Mouse (Mus musculus): ENCODE results near the gene Anln. TPM values are rescaled to one million over a fixed set of nuclear protein-coding genes. Genes with fewer than 3 reads are reported as not detected.
A peak's percentile ranks its signal among the peaks of the same experiment; 100 is the strongest.
"Not testable (repeated sequence)": the region's sequence is repeated elsewhere in the genome, so short reads cannot be mapped to it uniquely, and the experiment has no call there.

Anln gene
- polyA plus RNA-seq, 1 experiment from 2014 or later: 12.1 TPM

DNA sequence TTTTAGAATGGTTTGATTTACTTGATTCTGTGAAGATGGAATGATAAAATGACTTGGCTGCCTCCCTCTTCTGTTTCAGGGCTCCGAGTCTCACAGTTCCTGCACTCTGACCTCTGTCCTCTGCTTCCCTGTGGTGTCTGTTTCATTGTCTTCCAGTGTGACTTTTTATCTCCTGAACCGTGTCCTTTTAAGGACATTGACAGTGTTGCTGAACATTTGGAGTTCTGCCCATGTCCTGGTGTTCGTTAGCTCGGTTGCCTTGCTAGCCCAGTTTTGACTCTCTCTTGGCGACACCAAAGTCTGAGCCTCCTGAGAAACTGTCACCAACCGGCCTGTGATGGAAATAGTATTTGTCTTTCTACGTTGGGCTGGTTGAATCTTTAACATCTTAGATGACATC is 31.5 kb upstream of the Anln start:
- no peak overlapping the region for H3K4me2 ChIP-seq (replicated peaks)
- H3K9ac ChIP-seq (replicated peaks): no peak overlapping the region
- H3K36me3 ChIP-seq: no peaks in the 10 kb centered on the region
- no peaks in the 10 kb centered on the region for H3K4me1 ChIP-seq (replicated peaks)
- no peak overlapping the region for H3K27ac ChIP-seq
- 34% methylated on average over 7 of the region's 7 CpGs for WGBS
- no peaks in the 10 kb centered on the region for H3K9me3 ChIP-seq
- H3K4me3 ChIP-seq (replicated peaks): no peak overlapping the region
- ATAC-seq: no peak
- H3K27me3 ChIP-seq: no peaks in the 10 kb centered on the region

DNA sequence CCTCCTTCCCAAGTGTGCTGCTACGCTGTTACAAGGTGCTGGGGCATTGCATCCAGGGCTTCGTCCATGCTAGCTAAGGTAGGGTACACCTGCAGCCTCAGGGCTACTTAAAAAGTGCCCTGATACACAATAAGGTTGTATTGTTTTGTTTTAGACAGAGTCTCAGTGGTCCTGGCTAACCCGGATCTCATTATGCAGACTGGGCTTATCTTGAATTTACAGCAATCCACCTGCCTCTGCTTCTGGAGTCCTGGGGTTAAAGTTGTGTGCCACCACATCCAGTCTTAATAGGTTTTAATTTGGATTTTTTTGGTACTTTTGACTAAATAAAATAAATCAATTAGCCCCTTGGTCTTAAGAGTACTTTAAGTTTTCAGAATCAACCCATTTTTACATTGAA is 30.9 kb upstream of the Anln start:
- 79% methylated on average over 3 of the region's 3 CpGs for WGBS
- no peak overlapping the region for H3K4me2 ChIP-seq (replicated peaks)
- no peak overlapping the region for H3K9ac ChIP-seq (replicated peaks)
- no peaks in the 10 kb centered on the region for H3K4me1 ChIP-seq (replicated peaks)
- no peaks in the 10 kb centered on the region for H3K9me3 ChIP-seq
- H3K27ac ChIP-seq: no peak overlapping the region
- ATAC-seq: no peak
- H3K36me3 ChIP-seq: no peaks in the 10 kb centered on the region
- H3K4me3 ChIP-seq (replicated peaks): no peak overlapping the region
- H3K27me3 ChIP-seq: no peaks in the 10 kb centered on the region

DNA sequence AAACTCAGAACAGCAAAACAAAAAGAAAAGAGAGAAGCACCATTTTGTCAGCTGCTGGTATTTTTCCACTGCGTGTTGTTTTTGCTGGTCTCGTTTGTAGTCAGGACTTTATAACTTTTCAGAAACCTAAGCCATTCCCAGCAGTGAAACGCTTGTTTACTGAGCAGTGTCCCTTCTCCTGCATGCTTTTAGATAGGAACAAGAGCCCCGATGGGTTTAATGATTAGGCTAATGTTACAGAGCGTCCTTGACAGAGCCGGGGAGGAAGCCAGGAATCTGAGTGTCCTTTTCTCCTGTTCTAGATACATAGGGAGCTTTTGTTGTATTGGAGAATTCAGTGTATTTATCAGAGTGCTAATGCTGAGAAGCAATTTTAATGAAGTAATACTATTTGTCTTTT is 28.6 kb upstream of the Anln start:
- WGBS: 60% methylated on average over 6 of the region's 6 CpGs
- H3K4me3 ChIP-seq (replicated peaks): no peak overlapping the region
- no peaks in the 10 kb centered on the region for H3K27me3 ChIP-seq
- no peak overlapping the region for H3K9ac ChIP-seq (replicated peaks)
- no peak overlapping the region for H3K4me2 ChIP-seq (replicated peaks)
- no peaks in the 10 kb centered on the region for H3K4me1 ChIP-seq (replicated peaks)
- no peak for ATAC-seq
- H3K27ac ChIP-seq: no peak overlapping the region
- H3K36me3 ChIP-seq: no peaks in the 10 kb centered on the region
- H3K9me3 ChIP-seq: no peaks in the 10 kb centered on the region

DNA sequence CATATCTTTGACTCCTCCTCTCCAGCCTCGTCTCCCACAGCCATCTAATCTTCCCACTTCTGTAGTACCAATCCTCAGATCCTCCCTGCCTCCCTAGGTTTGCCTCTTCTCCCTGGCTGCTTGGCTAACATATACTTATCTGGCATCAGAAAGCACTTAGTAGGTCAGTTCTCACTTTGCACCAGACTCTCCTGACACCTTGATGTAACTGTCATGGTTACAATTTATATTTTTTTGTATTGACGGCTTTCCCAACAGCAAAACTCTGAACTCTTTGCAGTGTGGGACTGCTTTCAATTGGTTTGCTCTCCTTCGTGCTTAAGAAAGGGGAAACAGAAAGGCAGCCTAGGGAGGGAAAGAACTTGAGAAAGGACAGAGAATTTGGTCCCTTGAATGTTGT is 27.2 kb upstream of the Anln start:
- no peak for ATAC-seq
- 77% methylated on average over 3 of the region's 3 CpGs for WGBS
- no peaks in the 10 kb centered on the region for H3K9me3 ChIP-seq
- no peak overlapping the region for H3K4me2 ChIP-seq (replicated peaks)
- H3K4me1 ChIP-seq (replicated peaks): no peaks in the 10 kb centered on the region
- no peaks in the 10 kb centered on the region for H3K27me3 ChIP-seq
- H3K27ac ChIP-seq: no peak overlapping the region
- H3K9ac ChIP-seq (replicated peaks): no peak overlapping the region
- no peak overlapping the region for H3K4me3 ChIP-seq (replicated peaks)
- no peaks in the 10 kb centered on the region for H3K36me3 ChIP-seq

DNA sequence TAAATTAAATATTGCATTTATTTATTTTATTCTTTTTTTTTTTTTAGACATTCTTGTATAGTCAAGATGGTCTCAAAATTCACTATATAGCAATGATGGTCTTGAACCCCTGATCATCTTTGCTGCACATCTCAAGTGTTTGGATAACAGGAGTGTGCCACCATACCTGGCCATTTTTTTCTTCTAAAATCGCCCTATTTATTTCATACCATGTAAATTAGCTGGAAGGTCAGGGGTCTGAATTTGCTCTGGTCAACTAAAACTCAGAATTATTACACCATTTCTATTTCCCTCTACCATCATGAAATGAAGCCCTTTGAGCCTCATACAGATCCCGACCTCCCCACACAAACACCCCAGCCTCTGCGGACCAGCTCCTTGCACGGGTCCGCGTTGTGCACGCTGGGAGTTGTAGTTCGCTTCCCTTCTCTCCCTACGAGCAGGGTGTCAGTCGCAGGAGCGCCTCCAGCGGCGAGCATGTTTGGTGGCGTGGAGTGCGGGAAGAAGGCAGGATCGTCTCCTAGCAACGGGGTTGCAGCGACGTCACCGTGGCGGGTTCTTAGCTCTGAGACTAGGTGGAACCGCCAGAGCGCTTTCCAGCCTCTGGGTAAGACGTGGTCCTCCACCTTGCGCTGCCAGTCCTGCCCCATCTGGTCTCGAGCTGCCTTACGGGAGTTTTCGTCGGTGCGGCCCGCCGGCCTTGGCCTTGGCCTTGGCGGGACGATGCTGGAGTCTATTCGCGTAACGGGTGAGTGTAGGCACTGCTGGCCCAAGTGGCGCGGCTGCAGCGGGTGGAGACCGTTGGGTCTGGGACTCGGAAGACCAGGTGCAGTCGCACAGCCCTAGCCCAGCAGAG is 22.2 kb upstream of the Anln start, which contains the start of gene 9530077C05Rik:
Gene 9530077C05Rik (plus strand): TSS at position 512 of the 856 bp plus-strand sequence.
- no peaks in the 10 kb centered on the region for H3K9me3 ChIP-seq
- ATAC-seq: peak; percentile 99
- peak within 1 kb of the TSS; percentile 76 for H3K9ac ChIP-seq (replicated peaks)
- H3K4me3 ChIP-seq (replicated peaks): peak within 1 kb of the TSS; percentile 61
- peak within 1 kb of the TSS; percentile 63 for H3K4me2 ChIP-seq (replicated peaks)
- H3K27ac ChIP-seq: peak within 1 kb of the TSS; percentile 75
- H3K4me1 ChIP-seq (replicated peaks): no peaks in the 10 kb centered on the region
- no peaks in the 10 kb centered on the region for H3K36me3 ChIP-seq
- WGBS: 1% methylated on average over 43 of the region's 43 CpGs
- H3K27me3 ChIP-seq: no peaks in the 10 kb centered on the region

DNA sequence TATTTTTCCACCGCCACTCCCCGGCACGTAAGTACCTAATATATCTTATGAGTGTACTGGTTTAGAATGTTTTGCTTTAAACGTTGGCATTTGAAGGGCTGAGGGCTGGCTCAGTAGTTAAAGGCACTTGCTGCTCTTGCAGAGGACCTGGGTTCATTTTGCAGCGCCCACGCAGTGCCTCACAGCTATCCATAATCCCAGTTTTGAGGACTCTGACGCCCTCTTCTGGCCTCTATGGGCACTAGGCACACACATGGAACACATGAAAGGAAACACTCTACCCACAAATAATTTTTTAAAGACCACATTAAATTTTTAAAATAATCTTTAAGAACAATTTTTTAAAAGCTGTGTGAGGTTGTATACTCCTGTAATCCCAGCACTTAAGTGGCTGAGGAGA is 20.5 kb upstream of the Anln start:
- no peaks in the 10 kb centered on the region for H3K36me3 ChIP-seq
- H3K9me3 ChIP-seq: no peaks in the 10 kb centered on the region
- no peak overlapping the region for H3K9ac ChIP-seq (replicated peaks)
- no peak overlapping the region for H3K27ac ChIP-seq
- H3K4me3 ChIP-seq (replicated peaks): no peak overlapping the region
- H3K27me3 ChIP-seq: no peaks in the 10 kb centered on the region
- WGBS: 81% methylated on average over 7 of the region's 7 CpGs
- no peak overlapping the region for H3K4me2 ChIP-seq (replicated peaks)
- H3K4me1 ChIP-seq (replicated peaks): no peaks in the 10 kb centered on the region
- ATAC-seq: no peak

DNA sequence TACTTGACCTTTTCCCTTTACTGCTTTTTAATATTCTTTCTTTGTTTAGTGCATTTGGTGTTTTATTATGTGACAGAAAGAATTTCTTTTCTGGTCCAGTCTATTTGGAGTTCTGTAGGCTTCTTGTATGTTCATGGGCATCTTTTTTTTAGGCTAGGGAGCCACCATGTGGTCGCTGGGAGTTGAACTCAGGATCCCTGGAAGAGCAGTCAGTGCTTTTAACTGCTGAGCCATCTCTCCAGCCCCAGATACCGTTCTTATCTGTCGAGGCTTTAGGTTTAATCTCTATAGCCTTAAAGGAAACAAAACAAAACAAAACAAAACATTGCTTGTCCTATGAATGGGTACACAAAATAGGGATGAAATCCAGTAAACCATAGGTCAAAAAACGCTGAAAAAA is 19.4 kb upstream of the Anln start:
- not testable (repeated sequence) for H3K4me3 ChIP-seq (replicated peaks); H3K9me3 ChIP-seq; H3K27ac ChIP-seq; H3K27me3 ChIP-seq; H3K36me3 ChIP-seq; ATAC-seq; H3K4me2 ChIP-seq (replicated peaks); H3K4me1 ChIP-seq (replicated peaks); H3K9ac ChIP-seq (replicated peaks)
- 26% methylated on average over 4 of the region's 4 CpGs for WGBS

DNA sequence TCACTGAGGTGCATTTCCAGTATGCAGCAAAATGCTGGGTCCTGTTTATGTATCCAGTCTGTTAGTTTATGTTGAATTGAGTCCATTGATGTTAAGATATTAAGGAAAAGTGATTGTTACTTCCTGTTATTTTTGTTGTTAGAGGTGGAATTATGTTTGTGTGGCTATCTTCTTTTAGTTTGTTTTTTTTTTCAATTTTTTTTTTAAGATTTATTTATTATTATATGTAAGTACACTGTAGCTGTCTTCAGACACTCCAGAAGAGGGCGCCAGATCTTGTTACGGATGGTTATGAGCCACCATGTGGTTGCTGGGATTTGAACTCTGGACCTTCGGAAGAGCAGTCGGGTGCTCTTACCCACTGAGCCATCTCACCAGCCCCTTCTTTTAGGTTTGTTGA is 18.6 kb upstream of the Anln start:
- not testable (repeated sequence) for H3K9me3 ChIP-seq; H3K4me2 ChIP-seq (replicated peaks); ATAC-seq; H3K27me3 ChIP-seq; H3K27ac ChIP-seq; H3K4me3 ChIP-seq (replicated peaks); H3K4me1 ChIP-seq (replicated peaks); H3K36me3 ChIP-seq; H3K9ac ChIP-seq (replicated peaks)
- WGBS: 84% methylated on average over 4 of the region's 4 CpGs

DNA sequence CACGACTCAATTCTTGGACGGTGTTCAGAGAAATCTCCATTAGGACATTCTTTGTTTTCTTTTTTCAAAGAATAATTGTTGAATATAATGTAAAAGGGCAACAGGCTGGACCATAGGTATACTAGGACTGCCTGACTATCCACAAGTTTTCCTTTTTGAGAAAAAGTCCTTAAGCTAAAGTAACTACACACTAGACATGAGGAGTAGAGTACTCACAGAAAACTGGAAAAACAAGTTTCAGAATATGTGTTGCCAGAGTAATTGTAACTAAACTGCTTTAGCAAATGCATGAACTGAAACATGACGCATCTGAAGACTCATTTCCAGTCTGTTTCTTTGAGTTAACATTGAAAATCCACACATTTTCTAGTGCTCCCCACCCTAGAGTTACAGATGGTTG is 16.4 kb upstream of the Anln start:
- H3K9ac ChIP-seq (replicated peaks): no peak overlapping the region

DNA sequence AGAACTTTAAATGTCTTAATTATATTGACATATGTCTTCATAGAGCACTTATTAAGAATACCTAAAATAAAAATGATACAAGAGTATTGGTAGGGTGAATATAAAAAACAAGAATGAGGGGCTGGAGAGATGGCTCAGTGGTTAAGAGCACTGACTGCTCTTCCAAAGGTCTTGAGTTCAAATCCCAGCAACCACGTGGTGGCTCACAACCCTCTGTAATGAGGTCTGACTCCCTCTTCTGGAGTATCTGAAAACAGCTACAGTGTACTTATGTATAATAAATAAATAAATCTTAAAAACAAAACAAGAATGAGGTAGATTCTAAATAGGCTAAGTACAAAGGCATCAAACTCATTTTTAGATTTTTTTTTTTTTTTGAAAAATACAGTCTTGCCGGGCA is 14.5 kb upstream of the Anln start:
- H3K27ac ChIP-seq; H3K4me3 ChIP-seq (replicated peaks); H3K36me3 ChIP-seq; H3K27me3 ChIP-seq; H3K4me2 ChIP-seq (replicated peaks); H3K9ac ChIP-seq (replicated peaks); ATAC-seq; H3K9me3 ChIP-seq; H3K4me1 ChIP-seq (replicated peaks): not testable (repeated sequence)
- WGBS: 62% methylated on average over 2 of the region's 2 CpGs

More for the DNA sequence above, 16.4 kb upstream of the Anln start:
- Histone ChIP-seq H3K4me1 (replicated peaks) (no peaks in the 10 kb centered on the region), H3K27ac (no peak overlapping the region), H3K4me3 (replicated peaks) (no peak overlapping the region), H3K9me3 (no peaks in the 10 kb centered on the region), H3K36me3 (no peaks in the 10 kb centered on the region), H3K4me2 (replicated peaks) (no peak overlapping the region), H3K27me3 (no peaks in the 10 kb centered on the region)
- ATAC-seq: no peak
- 81% methylated on average over 3 of the region's 3 CpGs for WGBS

DNA sequence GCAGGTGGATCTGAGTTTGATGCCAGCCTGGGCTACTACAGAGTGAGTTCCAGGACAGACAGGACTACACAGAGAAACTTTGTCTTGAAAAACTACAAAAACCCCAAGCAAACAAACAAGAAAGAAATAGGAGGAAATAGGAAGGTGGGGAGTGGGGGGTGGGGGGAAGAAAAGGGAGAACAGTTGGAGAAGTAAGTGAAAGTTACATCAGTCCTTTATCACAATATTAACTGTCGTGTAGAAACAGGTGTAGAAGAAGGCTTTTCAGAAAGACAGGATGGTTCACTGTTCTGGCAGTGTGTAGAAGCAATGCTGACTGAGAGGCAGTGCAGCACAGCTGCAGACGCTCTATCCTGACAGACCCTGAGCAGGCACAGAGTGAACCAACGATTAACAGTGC is 14.0 kb upstream of the Anln start:
- Histone ChIP-seq H3K4me2 (replicated peaks) (no peak overlapping the region), H3K27ac (no peak overlapping the region), H3K27me3 (no peaks in the 10 kb centered on the region), H3K4me3 (replicated peaks) (no peak overlapping the region), H3K4me1 (replicated peaks) (no peaks in the 10 kb centered on the region), H3K36me3 (no peaks in the 10 kb centered on the region), H3K9ac (replicated peaks) (no peak overlapping the region), H3K9me3 (no peaks in the 10 kb centered on the region)
- ATAC-seq: no peak
- 87% methylated on average over 3 of the region's 3 CpGs for WGBS

DNA sequence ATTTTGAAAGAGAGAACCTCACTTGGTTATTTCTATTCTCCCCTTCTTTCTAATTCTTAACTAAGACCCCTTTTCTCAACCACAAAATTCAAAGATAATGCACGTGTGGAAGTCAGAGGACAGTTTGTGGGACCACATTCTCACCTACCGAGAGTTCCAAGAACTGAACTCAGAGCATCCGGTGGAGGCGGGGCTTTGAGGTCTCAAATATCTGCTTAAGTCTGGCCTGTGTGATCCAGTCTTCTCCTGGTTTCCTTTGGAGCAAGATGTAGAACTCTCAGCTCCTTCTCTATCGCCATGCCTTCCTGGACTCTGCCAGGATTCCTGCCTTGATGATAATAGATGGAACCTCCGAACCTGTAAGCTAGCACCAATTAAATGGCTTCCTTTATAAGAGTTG is 13.0 kb upstream of the Anln start:
- no peaks in the 10 kb centered on the region for H3K9me3 ChIP-seq
- H3K36me3 ChIP-seq: no peaks in the 10 kb centered on the region
- H3K9ac ChIP-seq (replicated peaks): no peak overlapping the region
- no peaks in the 10 kb centered on the region for H3K27me3 ChIP-seq
- H3K4me1 ChIP-seq (replicated peaks): no peaks in the 10 kb centered on the region
- no peak for ATAC-seq
- 87% methylated on average over 6 of the region's 6 CpGs for WGBS
- H3K4me2 ChIP-seq (replicated peaks): no peak overlapping the region
- no peak overlapping the region for H3K27ac ChIP-seq
- no peak overlapping the region for H3K4me3 ChIP-seq (replicated peaks)

DNA sequence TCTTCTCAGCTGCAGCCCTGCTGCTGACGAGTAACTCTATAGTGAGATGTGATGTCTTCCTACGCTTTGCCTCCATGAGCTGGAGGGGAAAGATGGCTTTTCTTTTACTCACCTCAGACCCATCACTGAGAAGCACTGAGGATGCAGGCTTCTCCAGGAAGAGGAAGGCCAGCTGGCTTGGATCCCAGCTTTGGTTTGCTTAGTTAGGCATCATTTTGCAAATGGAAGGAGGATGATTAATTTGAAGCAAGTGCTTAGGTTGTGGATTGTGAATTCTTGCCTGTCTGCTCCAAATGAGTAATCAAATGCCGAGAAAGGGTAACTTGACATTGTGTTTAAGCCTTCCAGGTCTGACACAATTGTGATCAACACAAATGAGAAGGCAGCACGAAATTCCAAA is 10.0 kb upstream of the Anln start:
- no peaks in the 10 kb centered on the region for H3K36me3 ChIP-seq
- 86% methylated on average over 4 of the region's 4 CpGs for WGBS
- no peaks in the 10 kb centered on the region for H3K27me3 ChIP-seq
- H3K4me3 ChIP-seq (replicated peaks): no peak overlapping the region
- no peaks in the 10 kb centered on the region for H3K9me3 ChIP-seq
- no peaks in the 10 kb centered on the region for H3K4me1 ChIP-seq (replicated peaks)
- H3K27ac ChIP-seq: no peak overlapping the region
- no peak overlapping the region for H3K4me2 ChIP-seq (replicated peaks)
- ATAC-seq: no peak
- H3K9ac ChIP-seq (replicated peaks): no peak overlapping the region
